Mouse (Mus musculus) embryonic fibroblast, embryonic 13.5 days (primary cell): ENCODE data around the gene Smim20. TPM values are rescaled to one million over a fixed set of nuclear protein-coding genes. Genes with fewer than 3 reads are reported as not detected.

Experiments used
- H3K27ac ChIP-seq: 2 replicates; pipeline ENCODE4 v1.5.1; 2012; ENCODE audit warnings: low read length, control low read depth, inconsistent platforms; ENCODE audit not compliant: insufficient read depth
- H3K4me1 ChIP-seq: 2 replicates; pipeline ENCODE4 v1.6.1; 2011; ENCODE audit warnings: low read length; ENCODE audit not compliant: control insufficient read depth, insufficient read depth
- H3K4me3 ChIP-seq: 2 replicates; pipeline ENCODE4 v1.5.1; 2011; ENCODE audit warnings: mild to moderate bottlenecking, control low read depth, low read length; ENCODE audit not compliant: insufficient read depth
- CTCF ChIP-seq: IDR thresholded peaks from 2 replicates; pipeline ENCODE4 v1.5.1; 2011; ENCODE audit warnings: mild to moderate bottlenecking, control low read depth, low read length, moderate library complexity, borderline replicate concordance; ENCODE audit not compliant: insufficient read depth
- POLR2A ChIP-seq: IDR thresholded peaks from 2 replicates; pipeline ENCODE4 v1.6.1; 2011; ENCODE audit warnings: low read depth, mild to moderate bottlenecking, control low read depth, low read length, moderate library complexity
- polyA plus RNA-seq: library from polyadenylated mRNA; stranded (reverse); fragments of >200 nt; gene quantifications from 2 replicates; pipeline ENCODE4 v1.2.4, GENCODE M21; 2011; ENCODE audit warnings: low read depth; ENCODE audit not compliant: missing spikeins, insufficient read length

Smim20 gene
- polyA plus RNA-seq, 1 experiment, result 29.4 TPM

- Histone ChIP-seq H3K27ac (no peak overlapping the region), H3K4me1 (no peaks in the 10 kb centered on the region), H3K4me3 (no peak overlapping the region)
- TF ChIP-seq POLR2A (no peak), CTCF (no peak)
Observed at GRCm38 (mm10) chr5:53275376-53275775, 8.5 kb downstream of the Smim20 start.

- TF ChIP-seq CTCF (no peak), POLR2A (no peak)
- Histone ChIP-seq H3K4me3 (no peak overlapping the region), H3K27ac (no peak overlapping the region), H3K4me1 (no peaks in the 10 kb centered on the region)
Observed at GRCm38 (mm10) chr5:53276470-53277022, 9.7 kb downstream of the Smim20 start.

- no peaks in the 10 kb centered on the region for H3K4me1 ChIP-seq
- no peak overlapping the region for H3K27ac ChIP-seq
- H3K4me3 ChIP-seq, result no peak overlapping the region
- TF ChIP-seq CTCF (no peak), POLR2A (no peak)
Observed at GRCm38 (mm10) chr5:53277716-53278263, 10.9 kb downstream of the Smim20 start.

GRCm38 (mm10) chr5:53279216-53279813 is 12.4 kb downstream of the Smim20 start:
- no peaks in the 10 kb centered on the region for H3K4me1 ChIP-seq
- no peak overlapping the region for H3K27ac ChIP-seq
- H3K4me3 ChIP-seq, result no peak overlapping the region
- TF ChIP-seq POLR2A (no peak), CTCF (no peak)

- no peak overlapping the region for H3K4me3 ChIP-seq
- no peak overlapping the region for H3K27ac ChIP-seq
- TF ChIP-seq POLR2A (no peak), CTCF (no peak)
- no peaks in the 10 kb centered on the region for H3K4me1 ChIP-seq
Observed at GRCm38 (mm10) chr5:53282487-53282886, 15.6 kb downstream of the Smim20 start.

GRCm38 (mm10) chr5:53286406-53286805 is 19.5 kb downstream of the Smim20 start:
- Histone ChIP-seq H3K4me1 (no peaks in the 10 kb centered on the region), H3K27ac (no peak overlapping the region), H3K4me3 (no peak overlapping the region)
- TF ChIP-seq CTCF (no peak), POLR2A (no peak)

- no peak for TF ChIP-seq CTCF
- TF ChIP-seq POLR2A, result no peak
- Histone ChIP-seq H3K4me3 (no peak overlapping the region), H3K4me1 (no peaks in the 10 kb centered on the region), H3K27ac (no peak overlapping the region)
Observed at GRCm38 (mm10) chr5:53289438-53289837, 22.6 kb downstream of the Smim20 start.

- no peak overlapping the region for H3K4me3 ChIP-seq
- no peak for TF ChIP-seq CTCF
- no peak for TF ChIP-seq POLR2A
- H3K27ac ChIP-seq, result no peak overlapping the region
- no peaks in the 10 kb centered on the region for H3K4me1 ChIP-seq
Observed at GRCm38 (mm10) chr5:53294627-53295026, 27.7 kb downstream of the Smim20 start.

GRCm38 (mm10) chr5:53296961-53297360 is 30.1 kb downstream of the Smim20 start:
- H3K4me1 ChIP-seq, result no peaks in the 10 kb centered on the region
- no peak overlapping the region for H3K27ac ChIP-seq
- TF ChIP-seq CTCF (no peak), POLR2A (no peak)
- no peak overlapping the region for H3K4me3 ChIP-seq

- TF ChIP-seq CTCF (no peak), POLR2A (no peak)
- no peak overlapping the region for H3K4me3 ChIP-seq
- H3K27ac ChIP-seq, result no peak overlapping the region
Observed at GRCm38 (mm10) chr5:53301496-53301895, 34.6 kb downstream of the Smim20 start.

More at GRCm38 (mm10) chr5:53301496-53301895, 34.6 kb downstream of the Smim20 start:
- no peaks in the 10 kb centered on the region for H3K4me1 ChIP-seq
